In the genomic region with DNA sequence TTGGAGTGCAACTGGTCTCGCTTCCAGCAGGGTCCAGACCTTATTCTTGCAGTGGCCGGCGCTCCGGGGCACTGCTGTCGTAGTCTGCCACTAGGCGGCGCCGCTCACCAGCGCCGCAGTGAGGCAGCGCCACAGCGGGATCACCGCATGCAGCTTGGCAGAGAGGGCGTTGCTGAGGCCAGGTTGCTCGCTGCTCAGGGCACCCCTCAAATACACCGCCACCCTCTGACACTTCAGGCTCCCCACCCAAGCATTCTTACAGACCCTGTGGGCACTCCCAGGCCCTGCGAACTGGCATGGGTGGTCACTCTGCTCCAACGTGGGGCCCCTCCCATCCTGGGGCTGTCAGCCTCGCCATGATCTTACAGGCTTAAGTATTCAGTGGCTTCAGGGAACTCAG, we compare ENCODE assay signal across 8 mouse cellular contexts. TPM values are rescaled to one million over a fixed set of nuclear protein-coding genes. Genes with fewer than 3 reads are reported as not detected.
DNase-seq lines count a peak whose midpoint lies in the region; ATAC-seq and TF ChIP-seq lines count a peak whose summit lies in the region.

No protein-coding gene starts in this region.

- H3K4me2 ChIP-seq in forebrain, embryonic 11.5 days (ENCODE audit: low read depth, low read length, severe bottlenecking): peak overlapping the region; percentile 77
- H3K4me2 ChIP-seq in heart, postnatal 0 days (ENCODE audit: low read depth, low read length): peak overlapping the region; percentile 90
- peak overlapping the region; percentile 67 for H3K4me2 ChIP-seq in neural tube, embryonic 14.5 days (ENCODE audit: low read depth, low read length)

- TF ChIP-seq EP300 in ES-Bruce4 (IDR thresholded peaks at IDR 0.05; ENCODE audit: insufficient read depth, low read depth, low read length): no peak
- TF ChIP-seq EP300 in heart, postnatal 0 days (IDR thresholded peaks at IDR 0.05; ENCODE audit: low read depth): no peak

- H3K27me3 ChIP-seq in ES-Bruce4 (ENCODE audit: control insufficient read depth, insufficient read depth, low read length, poor library complexity, severe bottlenecking): no peaks in the 10 kb centered on the region
- H3K27me3 ChIP-seq in forebrain, embryonic 11.5 days (ENCODE audit: control insufficient read depth, insufficient read depth, low read length): no peaks in the 10 kb centered on the region
- no peaks in the 10 kb centered on the region for H3K27me3 ChIP-seq in heart, postnatal 0 days (ENCODE audit: control insufficient read depth, insufficient read depth, low read length)
- H3K27me3 ChIP-seq in neural tube, embryonic 14.5 days (ENCODE audit: control insufficient read depth, insufficient read depth, low read length): no peaks in the 10 kb centered on the region

- peak; percentile 93 for TF ChIP-seq CTCF in ES-Bruce4 (IDR thresholded peaks at IDR 0.05; ENCODE audit: low read depth, low read length)
- TF ChIP-seq CTCF in heart, postnatal 0 days (IDR thresholded peaks at IDR 0.05; ENCODE audit: low read depth): peak; percentile 96

- H3K4me1 ChIP-seq in ES-Bruce4 (ENCODE audit: control insufficient read depth, insufficient read depth, low read length): peaks cover 4% of the 10 kb centered on the region
- H3K4me1 ChIP-seq in forebrain, embryonic 11.5 days (replicated peaks; ENCODE audit: control insufficient read depth, insufficient read depth, low read length): no peaks in the 10 kb centered on the region
- H3K4me1 ChIP-seq in heart, postnatal 0 days (ENCODE audit: control insufficient read depth, insufficient read depth): peaks cover 8% of the 10 kb centered on the region; the same call in 1 of the 2 replicates
- no peaks in the 10 kb centered on the region for H3K4me1 ChIP-seq in neural tube, embryonic 14.5 days (ENCODE audit: control insufficient read depth, insufficient read depth, low read length)

- TF ChIP-seq POLR2A in ES-Bruce4 (IDR thresholded peaks at IDR 0.05; ENCODE audit: insufficient read depth, low read length): no peak

- under 1% methylated on average over 19 of the region's 19 CpGs for WGBS in forebrain, embryonic 11.5 days
- 0% methylated on average over 18 of the region's 19 CpGs for WGBS in heart, postnatal 0 days
- under 1% methylated on average over 18 of the region's 19 CpGs for whole genome bisulfite sequencing in neural tube, embryonic 14.5 days

- no peak overlapping the region for H3K27ac ChIP-seq in ES-Bruce4 (ENCODE audit: insufficient read depth, low read length)
- no peak overlapping the region for H3K27ac ChIP-seq in forebrain, embryonic 11.5 days (ENCODE audit: low read depth, low read length)
- H3K27ac ChIP-seq in heart, postnatal 0 days (ENCODE audit: low read depth): no peak overlapping the region
- H3K27ac ChIP-seq in neural tube, embryonic 14.5 days (ENCODE audit: low read depth, low read length): no peak overlapping the region

- H3K9me3 ChIP-seq in ES-Bruce4 (replicated peaks; ENCODE audit: control insufficient read depth, insufficient read depth, low read length, poor library complexity, severe bottlenecking): no peaks in the 10 kb centered on the region
- no peaks in the 10 kb centered on the region for H3K9me3 ChIP-seq in forebrain, embryonic 11.5 days (ENCODE audit: control insufficient read depth, low read length)
- no peaks in the 10 kb centered on the region for H3K9me3 ChIP-seq in heart, postnatal 0 days (replicated peaks; ENCODE audit: control insufficient read depth, low read length)
- no peaks in the 10 kb centered on the region for H3K9me3 ChIP-seq in neural tube, embryonic 14.5 days (ENCODE audit: control insufficient read depth, low read length)

- peak; percentile 93 for DNase-seq in forebrain, embryonic 11.5 days (ENCODE audit: low spot score)
- peak; percentile 88 for DNase-seq in heart, postnatal 0 days (ENCODE audit: low spot score)
- peak; percentile 82 to 86 for DNase-seq in kidney, postnatal 25 days
- peak; percentile 73 to 78 for DNase-seq in lung, adult 18-20 months
- DNase-seq in testis, postnatal 10 days (ENCODE audit: low spot score): peak; percentile 89

- H3K9ac ChIP-seq in ES-Bruce4 (ENCODE audit: low read depth, poor library complexity, severe bottlenecking): 0 out of 2 replicates have a peak overlapping the region, but pooled peaks have one; percentile 5
- peak overlapping the region; percentile 54 for H3K9ac ChIP-seq in forebrain, embryonic 11.5 days (ENCODE audit: low read length)
- H3K9ac ChIP-seq in heart, postnatal 0 days (replicated peaks; ENCODE audit: low read depth, low read length): peak overlapping the region; percentile 44; the same call in 1 of the 2 replicates
- H3K9ac ChIP-seq in neural tube, embryonic 14.5 days (replicated peaks; ENCODE audit: low read depth, low read length): peak overlapping the region; percentile 61

- peak overlapping the region; percentile 55 for H3K4me3 ChIP-seq in ES-Bruce4 (ENCODE audit: low read depth, low read length)
- H3K4me3 ChIP-seq in forebrain, embryonic 11.5 days (ENCODE audit: low read depth, low read length): peak overlapping the region; percentile 38
- peak overlapping the region; percentile 42 for H3K4me3 ChIP-seq in heart, postnatal 0 days (ENCODE audit: low read depth, low read length)
- peak overlapping the region; percentile 35 for H3K4me3 ChIP-seq in neural tube, embryonic 14.5 days (ENCODE audit: low read depth, low read length)

- H3K36me3 ChIP-seq in ES-Bruce4 (ENCODE audit: control insufficient read depth, insufficient read depth, low read length, poor library complexity, severe bottlenecking): no peaks in the 10 kb centered on the region
- H3K36me3 ChIP-seq in forebrain, embryonic 11.5 days (ENCODE audit: control insufficient read depth, insufficient read depth, low read length): no peaks in the 10 kb centered on the region
- no peaks in the 10 kb centered on the region for H3K36me3 ChIP-seq in heart, postnatal 0 days (replicated peaks; ENCODE audit: control insufficient read depth, insufficient read depth, low read length)
- H3K36me3 ChIP-seq in neural tube, embryonic 14.5 days (ENCODE audit: control insufficient read depth, insufficient read depth, low read length): no peaks in the 10 kb centered on the region

- ATAC-seq in cerebellum, adult (ENCODE audit: insufficient number of reproducible peaks, low FRiP score, low TSS enrichment): peak; percentile 82
- peak; percentile 91 for ATAC-seq in forebrain, embryonic 11.5 days (replicated peaks; ENCODE audit: low FRiP score)
- ATAC-seq in heart, postnatal 0 days (ENCODE audit: insufficient read depth, low read depth): peak; percentile 88
- ATAC-seq in neural tube, embryonic 14.5 days (ENCODE audit: low read depth): peak; percentile 91

RNA-seq across cellular contexts. Expression of a gene that starts 19.3 kb away (rescaled TPM):
- 23.3 and 24.0 TPM in 2 replicates for polyA plus RNA-seq in ES-Bruce4 (2011; ENCODE audit: insufficient read depth, insufficient read length, low read depth, missing spikeins)
- polyA plus RNA-seq in forebrain, embryonic 11.5 days (2014; fragmentation: Nextera tagmentation; extraction: Ambion mirVana): 12.5 and 13.6 TPM in 2 replicates
- 1.7 and 1.9 TPM in 2 replicates for total RNA-seq in heart, postnatal 0 days (2014; rRNA removed; ENCODE audit: low replicate concordance)
- 1.9 and 2.1 TPM in 2 replicates for polyA plus RNA-seq in heart, postnatal 0 days (2015; fragmentation: Nextera tagmentation; extraction: Ambion mirVana)
- polyA plus RNA-seq in neural tube, embryonic 14.5 days (2014; fragmentation: Nextera tagmentation; extraction: Ambion mirVana): 92.1 and 95.2 TPM in 2 replicates

Comparison
In these comparisons a context has a peak if more than half of its experiments do, and no peak if none do; other contexts are left out.
1. H3K9ac ChIP-seq: peak in every context shown above with its lines; median percentile 61 in neural tube, embryonic 14.5 days; 54 in forebrain, embryonic 11.5 days; 44 in heart, postnatal 0 days; 5 in ES-Bruce4.